Mouse (Mus musculus) cerebellum, adult 2 months (tissue): Measurements from ENCODE around the gene Sds. TPM values are rescaled to one million over a fixed set of nuclear protein-coding genes. Genes with fewer than 3 reads are reported as not detected.

ENCODE experiments used
- DNase-seq, 2 experiments: peaks; one replicate each; pipeline ENCODE4 v3.0.0; 2021
- H3K27ac ChIP-seq: fragments of 200-500 bp; 2 replicates; pipeline ENCODE4 v1.5.1; 2012; ENCODE audit warnings: low read length, control low read depth, inconsistent platforms; ENCODE audit not compliant: insufficient read depth
- H3K27me3 ChIP-seq: fragments of 200-500 bp; 2 replicates; pipeline ENCODE4 v1.6.1; 2012; ENCODE audit warnings: inconsistent platforms, mild to moderate bottlenecking, low read length, moderate library complexity; ENCODE audit not compliant: control insufficient read depth, insufficient read depth
- H3K4me1 ChIP-seq: fragments of 200-500 bp; 2 replicates; pipeline ENCODE4 v1.6.1; 2011; ENCODE audit warnings: low read length; ENCODE audit not compliant: control insufficient read depth, insufficient read depth
- H3K4me3 ChIP-seq: fragments of 200-500 bp; replicated peaks from 2 replicates; pipeline ENCODE3; 2011; ENCODE audit warnings: mild to moderate bottlenecking, low read depth, low read length, control low read depth; ENCODE audit not compliant: insufficient read depth
- CTCF ChIP-seq: fragments of 200-500 bp; IDR thresholded peaks from 2 replicates; pipeline ENCODE4 v1.5.1; 2011; ENCODE audit warnings: low read depth, mild to moderate bottlenecking, control low read depth, low read length, moderate library complexity, borderline replicate concordance; ENCODE audit not compliant: insufficient read depth
- POLR2A ChIP-seq: fragments of 200-500 bp; IDR thresholded peaks from 2 replicates; pipeline ENCODE4 v1.6.1; 2011; ENCODE audit warnings: low read length, control low read depth, borderline replicate concordance; ENCODE audit not compliant: insufficient read depth
- WGBS: fragments of 180-500 bp; shearing (Covaris S2); methylation state at CpG from one replicate; pipeline ENCODE4 v1.1.7; 2018; 5-methylcytosine and 5-hydroxymethylcytosine counted together
- polyA plus RNA-seq: library from polyadenylated mRNA; depleted of rRNA; stranded (reverse); fragments of >200 nt; gene quantifications from 2 replicates; pipeline ENCODE4 v1.2.3, GENCODE M21; 2012; rRNA removed

Gene Sds
- polyA plus RNA-seq, 1 experiment = 0.36 TPM

DNA sequence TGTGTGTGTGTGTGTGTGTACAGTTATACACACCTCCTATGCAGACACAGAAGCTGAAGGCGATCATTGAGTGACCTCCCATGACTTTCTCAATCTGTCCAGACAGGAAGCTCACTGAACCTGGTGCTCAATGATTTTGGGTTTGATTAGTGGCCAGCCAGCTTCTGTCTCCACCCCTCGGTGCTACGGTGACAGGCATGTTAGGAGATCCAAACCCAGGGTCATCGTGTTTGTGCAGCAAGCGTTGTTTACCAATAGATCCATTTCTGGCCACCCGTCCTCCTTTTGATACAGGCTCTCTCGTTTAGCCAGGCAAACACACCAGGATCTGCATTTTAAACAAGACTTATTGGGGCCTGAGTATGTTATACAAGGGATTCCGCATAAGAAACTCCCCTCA lies 55.3 kb downstream of the Sds start:
- no peak for DNase-seq
- Histone ChIP-seq H3K4me1 (peaks cover 12% of the 10 kb centered on the region), H3K27me3 (no peaks in the 10 kb centered on the region), H3K4me3 (no peak overlapping the region), H3K27ac (no peak overlapping the region)
- no peak for TF ChIP-seq CTCF
- no peak for TF ChIP-seq POLR2A
- 79% methylated on average over 8 of the region's 8 CpGs for WGBS

Other genes starting within 250 kb of the Sds start
- 7.7 and 9.7 TPM in 2 replicates for gene Lhx5, start 44.8 kb upstream of the Sds start, polyA plus RNA-seq
- 13.6 and 16.7 TPM in 2 replicates for gene Sdsl, start 3.7 kb upstream of the Sds start, polyA plus RNA-seq
- 49.0 and 53.5 TPM in 2 replicates for gene Plbd2, start 27.1 kb downstream of the Sds start, polyA plus RNA-seq
- gene Slc8b1, start 34.6 kb downstream of the Sds start, polyA plus RNA-seq = 8.2 TPM in 2 replicates
- gene Tpcn1, start 112.1 kb downstream of the Sds start, polyA plus RNA-seq = 47.3 and 56.6 TPM in 2 replicates
- gene Iqcd, start 112.5 kb downstream of the Sds start, polyA plus RNA-seq = 1.8 and 2.0 TPM in 2 replicates
- gene Rita1, start 136.1 kb downstream of the Sds start, polyA plus RNA-seq = 43.7 and 47.3 TPM in 2 replicates
- gene Ddx54, start 136.2 kb downstream of the Sds start, polyA plus RNA-seq = 24.1 and 25.4 TPM in 2 replicates
- 0.24 and 0.31 TPM in 2 replicates for gene Cfap73, start 157.7 kb downstream of the Sds start, polyA plus RNA-seq
- 24.7 and 30.5 TPM in 2 replicates for gene Rasal1, start 172.3 kb downstream of the Sds start, polyA plus RNA-seq
- 123 and 127 TPM in 2 replicates for gene Dtx1, start 235.4 kb downstream of the Sds start, polyA plus RNA-seq